22 mouse cellular contexts compared by ENCODE assay signal in genomic region chr1:135744987-135745386, GRCm38 (mm10). TPM values are rescaled to one million over a fixed set of nuclear protein-coding genes. Genes with fewer than 3 reads are reported as not detected.
A peak's percentile ranks its signal among the peaks of the same experiment; 100 is the strongest.
DNase-seq lines count a peak whose midpoint lies in the region; ATAC-seq and TF ChIP-seq lines count a peak whose summit lies in the region.
"Had no signal": no experiment of that assay in that cellular context is flagged by ENCODE, and none has a peak within 500 bp of the region (broad histone marks: within the 10 kb centered on the region; RNA-seq: fewer than 3 reads in every experiment).

No protein-coding gene starts in this region.

- H3K4me2 ChIP-seq in heart, embryonic 13.5 days, result no peak overlapping the region
- no peak overlapping the region for H3K4me2 ChIP-seq in limb, embryonic 12.5 days
- no peak overlapping the region for H3K4me2 ChIP-seq in stomach, embryonic 15.5 days
- H3K4me2 ChIP-seq: hindbrain, embryonic 14.5 days; midbrain, embryonic 15.5 days had no signal

- peaks cover 45% of the 10 kb centered on the region for H3K4me1 ChIP-seq in heart, embryonic 13.5 days
- peaks cover 7% of the 10 kb centered on the region for H3K4me1 ChIP-seq in heart, adult 2 months (ENCODE audit: control insufficient read depth, insufficient read depth, low read length)
- peaks cover 10% of the 10 kb centered on the region for H3K4me1 ChIP-seq in limb, embryonic 12.5 days (replicated peaks)
- peaks cover 16% of the 10 kb centered on the region for H3K4me1 ChIP-seq in stomach, embryonic 15.5 days

- no peak overlapping the region for H3K4me3 ChIP-seq in heart, embryonic 13.5 days
- H3K4me3 ChIP-seq in heart, adult 2 months, result no peak overlapping the region
- H3K4me3 ChIP-seq in limb, embryonic 12.5 days (replicated peaks), result no peak overlapping the region
- no peak overlapping the region for H3K4me3 ChIP-seq in stomach, embryonic 15.5 days (replicated peaks)
- H3K4me3 ChIP-seq: megakaryocyte, embryonic 14.5 days; midbrain, embryonic 15.5 days; myocyte had no signal

- TF ChIP-seq EP300 in heart, adult 2 months (IDR thresholded peaks at IDR 0.05; ENCODE audit: insufficient read depth, low read depth, low read length), result no peak

- 85% methylated on average over 7 of the region's 7 CpGs for WGBS in heart, embryonic 13.5 days
- WGBS in heart, adult 2 months, result 87% methylated on average over 7 of the region's 7 CpGs
- 89% methylated on average over 7 of the region's 7 CpGs for WGBS in limb, embryonic 12.5 days
- WGBS in stomach, embryonic 15.5 days, result 73% methylated on average over 7 of the region's 7 CpGs

- no peaks in the 10 kb centered on the region for H3K79me2 ChIP-seq in heart, adult 2 months (replicated peaks; ENCODE audit: control insufficient read depth, insufficient read depth, low read length)

- DNase-seq in heart, adult 2 months, result no peak
- DNase-seq in left cerebral cortex, postnatal 4 days, result peak; percentile 21
- DNase-seq in left cerebral cortex, postnatal 25 days (ENCODE audit: low spot score in 2 of 2), result no peak
- DNase-seq in embryo, embryonic 10.5 days (ENCODE audit: low spot score), result no peak
- no peak for DNase-seq in thymus, postnatal 25 days
- DNase-seq: B cell, adult 2 months; cerebellum, adult 2 months; cerebellum, postnatal 36 days; heart, postnatal 10 days; kidney, adult 11 months; kidney, postnatal 36 days; liver; right cerebral cortex, postnatal 25 days; thymus, postnatal 14 days had no signal

- no peak for TF ChIP-seq POLR2A in heart, adult 2 months (IDR thresholded peaks at IDR 0.05; ENCODE audit: insufficient read depth, low read depth, low read length)

- 0 out of 2 replicates have a peak overlapping the region, but pooled peaks have one; percentile 12 for H3K27ac ChIP-seq in heart, embryonic 13.5 days (replicated peaks)
- H3K27ac ChIP-seq in heart, adult 2 months, result no peak overlapping the region
- peak overlapping the region; percentile 35; the same call in 1 of the 2 replicates for H3K27ac ChIP-seq in limb, embryonic 12.5 days
- peak overlapping the region; percentile 68; the same call in 1 of the 2 replicates for H3K27ac ChIP-seq in stomach, embryonic 15.5 days
- H3K27ac ChIP-seq: hindbrain, embryonic 14.5 days; midbrain, embryonic 15.5 days had no signal

- intact Hi-C loops in heart, adult 2 months (cut with DNase I), result no loop called here
- intact Hi-C loops in left cerebral cortex, postnatal 4 days (cut with DNase I), result no loop called here
- intact Hi-C loops in left cerebral cortex, postnatal 25 days (cut with DNase I), result no loop called here

- peak overlapping the region; percentile 24; the same call in 1 of the 2 replicates for H3K9ac ChIP-seq in heart, embryonic 13.5 days
- no peak overlapping the region for H3K9ac ChIP-seq in heart, adult 2 months (ENCODE audit: low read depth, low read length)
- H3K9ac ChIP-seq in limb, embryonic 12.5 days (replicated peaks), result no peak overlapping the region
- H3K9ac ChIP-seq in stomach, embryonic 15.5 days, result no peak overlapping the region
- H3K9ac ChIP-seq: hindbrain, embryonic 14.5 days; midbrain, embryonic 15.5 days had no signal

- no peak for ATAC-seq in heart, embryonic 13.5 days (ENCODE audit: extremely low read depth, insufficient number of reproducible peaks, low FRiP score, low TSS enrichment)
- no peak for ATAC-seq in limb, embryonic 12.5 days (ENCODE audit: insufficient number of reproducible peaks, insufficient read depth, low FRiP score, low TSS enrichment, low read depth)
- no peak for ATAC-seq in stomach, embryonic 15.5 days (ENCODE audit: insufficient read depth, low FRiP score, low read depth)
- ATAC-seq: midbrain, embryonic 15.5 days had no signal

- peaks cover 67% of the 10 kb centered on the region for H3K36me3 ChIP-seq in heart, embryonic 13.5 days
- no peaks in the 10 kb centered on the region for H3K36me3 ChIP-seq in heart, adult 2 months (ENCODE audit: control insufficient read depth, insufficient read depth, low read length)
- peaks cover 48% of the 10 kb centered on the region for H3K36me3 ChIP-seq in limb, embryonic 12.5 days
- H3K36me3 ChIP-seq in stomach, embryonic 15.5 days, result peaks cover 39% of the 10 kb centered on the region
- H3K36me3 ChIP-seq: midbrain, embryonic 15.5 days had no signal

- no peak for TF ChIP-seq CTCF in heart, adult 2 months (IDR thresholded peaks at IDR 0.05)

- H3K9me3 ChIP-seq in heart, embryonic 13.5 days, result no peaks in the 10 kb centered on the region
- H3K9me3 ChIP-seq in limb, embryonic 12.5 days, result no peaks in the 10 kb centered on the region
- H3K9me3 ChIP-seq in stomach, embryonic 15.5 days, result no peaks in the 10 kb centered on the region
- H3K9me3 ChIP-seq: megakaryocyte, embryonic 14.5 days; midbrain, embryonic 15.5 days had no signal

- H3K27me3 ChIP-seq in heart, embryonic 13.5 days (replicated peaks), result no peaks in the 10 kb centered on the region
- no peaks in the 10 kb centered on the region for H3K27me3 ChIP-seq in heart, adult 2 months (ENCODE audit: control insufficient read depth, insufficient read depth, low read length)
- no peaks in the 10 kb centered on the region for H3K27me3 ChIP-seq in limb, embryonic 12.5 days
- H3K27me3 ChIP-seq in stomach, embryonic 15.5 days (replicated peaks), result no peaks in the 10 kb centered on the region
- H3K27me3 ChIP-seq: megakaryocyte, embryonic 14.5 days; midbrain, embryonic 15.5 days had no signal

RNA-seq across cellular contexts. Expression of gene Phlda3, which starts 20.9 kb away (rescaled TPM):
- polyA plus RNA-seq in heart, embryonic 13.5 days (2015; fragmentation: Nextera tagmentation; extraction: Ambion mirVana), result 67.1 and 75.3 TPM in 2 replicates
- 10 to 100 TPM in 1 of 2 experiments, 1 to 10 TPM in 1; 8.4 to 11.5 TPM for total RNA-seq in heart, adult 2 months (2021)
- polyA plus RNA-seq in heart, adult 2 months (2012; rRNA removed), result 23.3 and 36.8 TPM in 2 replicates
- 10 to 100 TPM; 11.2 to 12.9 TPM for total RNA-seq in left cerebral cortex, postnatal 4 days (2021)
- 10 to 100 TPM; 20.0 to 20.3 TPM for total RNA-seq in left cerebral cortex, postnatal 25 days (2021)
- polyA plus RNA-seq in limb, embryonic 12.5 days (2016; fragmentation: Nextera tagmentation; extraction: Ambion mirVana), result 43.6 and 43.7 TPM in 2 replicates
- polyA plus RNA-seq in stomach, embryonic 15.5 days (2015; fragmentation: Nextera tagmentation; extraction: Ambion mirVana), result 79.8 and 95.3 TPM in 2 replicates

RNA-seq across cellular contexts. Expression of gene Csrp1, which starts 25.1 kb away (rescaled TPM):
- 207 and 208 TPM in 2 replicates for polyA plus RNA-seq in heart, embryonic 13.5 days (2015; fragmentation: Nextera tagmentation; extraction: Ambion mirVana)
- 10 to 100 TPM; 50.1 to 50.5 TPM for total RNA-seq in heart, adult 2 months (2021)
- polyA plus RNA-seq in heart, adult 2 months (2012; rRNA removed), result 99.2 and 128 TPM in 2 replicates
- 10 to 100 TPM; 31.2 to 32.8 TPM for total RNA-seq in left cerebral cortex, postnatal 4 days (2021)
- 100 to 1,000 TPM; 179 to 206 TPM for total RNA-seq in left cerebral cortex, postnatal 25 days (2021)
- polyA plus RNA-seq in limb, embryonic 12.5 days (2016; fragmentation: Nextera tagmentation; extraction: Ambion mirVana), result 63.6 and 75.1 TPM in 2 replicates
- polyA plus RNA-seq in stomach, embryonic 15.5 days (2015; fragmentation: Nextera tagmentation; extraction: Ambion mirVana), result 225 and 236 TPM in 2 replicates

RNA-seq across cellular contexts. Expression of gene Tnni1, which starts 34.2 kb away (rescaled TPM):
- polyA plus RNA-seq in heart, embryonic 13.5 days (2015; fragmentation: Nextera tagmentation; extraction: Ambion mirVana), result 3,602 and 4,207 TPM in 2 replicates
- 1 to 10 TPM in 1 of 2 experiments, under 1 TPM in 1; 0.84 to 1.1 TPM for total RNA-seq in heart, adult 2 months (2021)
- 1.3 and 2.5 TPM in 2 replicates for polyA plus RNA-seq in heart, adult 2 months (2012; rRNA removed)
- not detected for total RNA-seq in left cerebral cortex, postnatal 4 days (2021)
- total RNA-seq in left cerebral cortex, postnatal 25 days (2021), result 1 to 10 TPM; 2.5 to 3.4 TPM
- polyA plus RNA-seq in limb, embryonic 12.5 days (2016; fragmentation: Nextera tagmentation; extraction: Ambion mirVana), result 89.0 and 101 TPM in 2 replicates
- 8.8 and 15.3 TPM in 2 replicates for polyA plus RNA-seq in stomach, embryonic 15.5 days (2015; fragmentation: Nextera tagmentation; extraction: Ambion mirVana)
- total RNA-seq: layer of hippocampus, postnatal 10 days had no signal

Comparison
In these comparisons a context has a peak if more than half of its experiments do, and no peak if none do; other contexts are left out.
1. RNA of gene Tnni1, which starts 34.2 kb away (polyA plus RNA-seq): 3,602 to 4,207 TPM in heart, embryonic 13.5 days; 89.0 to 101 TPM in limb, embryonic 12.5 days, 8.8 to 15.3 TPM in stomach, embryonic 15.5 days and 1.3 to 2.5 TPM in heart, adult 2 months; every median in the first group is over 10 times any median in the second.